Mouse (Mus musculus): ENCODE measurements around the gene Slc30a9.

- TF ChIP-seq CTCF (IDR thresholded peaks at IDR 0.05; ENCODE audit: borderline replicate concordance, control insufficient read depth, extremely low read depth, insufficient read depth, low read length, poor library complexity) (no peak), POLR2A (IDR thresholded peaks at IDR 0.05; ENCODE audit: control insufficient read depth, extremely low read depth, insufficient read depth, low read length, poor library complexity) (peak; percentile 31; the same call in 1 of the 2 replicates)
These were observed 97.6 kb downstream of the Slc30a9 start for GRCm38 (mm10) chr5:67404380-67404779.

All from thymus, adult 2 months (tissue).